Mouse (Mus musculus): ENCODE data around the gene Zfp128. TPM values are rescaled to one million over a fixed set of nuclear protein-coding genes. Genes with fewer than 3 reads are reported as not detected.
"Not testable (repeated sequence)": the region's sequence is repeated elsewhere in the genome, so short reads cannot be mapped to it uniquely, and the experiment has no call there.

Zfp128 gene
- polyA plus RNA-seq, 1 experiment, result 0.92 TPM

DNA sequence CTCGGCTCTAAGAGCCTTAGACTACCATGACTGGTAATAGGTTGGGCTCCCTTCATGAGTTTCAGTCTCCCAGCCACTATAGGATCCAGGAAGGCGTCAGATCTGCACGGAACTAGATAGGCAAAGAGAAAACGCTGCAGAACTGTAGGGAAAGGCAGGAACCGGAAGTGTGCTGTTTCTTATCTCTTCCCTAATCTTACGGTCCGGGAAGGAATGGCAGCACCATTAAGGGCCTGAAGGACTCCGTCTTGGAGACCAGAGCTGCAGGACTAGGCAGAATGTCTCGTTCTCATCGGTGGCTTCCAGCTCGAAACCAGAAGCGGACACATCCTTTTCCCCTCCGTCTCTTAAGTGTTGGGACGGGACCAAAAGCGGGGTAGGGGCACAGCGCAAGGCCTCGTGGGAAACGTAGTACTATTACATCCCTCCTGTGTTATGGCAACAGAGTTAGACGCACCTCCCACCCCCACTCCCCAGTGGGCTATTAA lies 29.2 kb downstream of the Zfp128 start:
- TF ChIP-seq CTCF (IDR thresholded peaks at IDR 0.05; ENCODE audit: control insufficient read depth, insufficient read depth, insufficient read length) (no peak), USF1 (IDR thresholded peaks at IDR 0.05; ENCODE audit: low read depth) (no peak), MYOG (IDR thresholded peaks at IDR 0.05; ENCODE audit: control insufficient read depth, extremely low read depth, insufficient read length) (no peak), FOSL1 (IDR thresholded peaks at IDR 0.05; ENCODE audit: insufficient read depth, low read length, poor library complexity, severe bottlenecking) (no peak), MAX (IDR thresholded peaks at IDR 0.05) (no peak), MYOD1 (IDR thresholded peaks at IDR 0.05; ENCODE audit: control insufficient read depth, insufficient read length, low read depth) (no peak), CEBPB (IDR thresholded peaks at IDR 0.05; ENCODE audit: low read depth) (no peak)
- Histone ChIP-seq H3K4me3 (ENCODE audit: insufficient read depth, poor library complexity, severe bottlenecking) (no peak overlapping the region), H3K27me3 (ENCODE audit: control insufficient read depth, insufficient read depth, insufficient read length) (no peaks in the 10 kb centered on the region), H3K79me3 (ENCODE audit: low read depth) (no peaks in the 10 kb centered on the region), H3K79me2 (ENCODE audit: control insufficient read depth, insufficient read depth) (no peaks in the 10 kb centered on the region), H3K36me3 (ENCODE audit: control insufficient read depth, insufficient read depth) (peaks cover 12% of the 10 kb centered on the region), H3ac (ENCODE audit: control insufficient read depth, insufficient read length, low read depth) (no peak overlapping the region)

GRCm38 (mm10) chr7:12913556-12913955 lies 32.6 kb downstream of the Zfp128 start:
- no peak overlapping the region for H3ac ChIP-seq (ENCODE audit: control insufficient read depth, insufficient read length, low read depth)
- H3K36me3 ChIP-seq (ENCODE audit: control insufficient read depth, insufficient read depth), result no peaks in the 10 kb centered on the region
- no peaks in the 10 kb centered on the region for H3K27me3 ChIP-seq (ENCODE audit: control insufficient read depth, insufficient read depth, insufficient read length)
- H3K79me3 ChIP-seq (ENCODE audit: low read depth), result no peaks in the 10 kb centered on the region
- no peaks in the 10 kb centered on the region for H3K79me2 ChIP-seq (ENCODE audit: control insufficient read depth, insufficient read depth)
- H3K4me3 ChIP-seq (ENCODE audit: insufficient read depth, poor library complexity, severe bottlenecking), result no peak overlapping the region
- TF ChIP-seq MAX (IDR thresholded peaks at IDR 0.05), result no peak
- no peak for TF ChIP-seq MYOD1 (IDR thresholded peaks at IDR 0.05; ENCODE audit: control insufficient read depth, insufficient read length, low read depth)
- no peak for TF ChIP-seq CEBPB (IDR thresholded peaks at IDR 0.05; ENCODE audit: low read depth)
- TF ChIP-seq CTCF (IDR thresholded peaks at IDR 0.05; ENCODE audit: control insufficient read depth, insufficient read depth, insufficient read length), result no peak
- TF ChIP-seq USF1 (IDR thresholded peaks at IDR 0.05; ENCODE audit: low read depth), result no peak
- no peak for TF ChIP-seq FOSL1 (IDR thresholded peaks at IDR 0.05; ENCODE audit: insufficient read depth, low read length, poor library complexity, severe bottlenecking)
- no peak for TF ChIP-seq MYOG (IDR thresholded peaks at IDR 0.05; ENCODE audit: control insufficient read depth, extremely low read depth, insufficient read length)

- H3K36me3 ChIP-seq (ENCODE audit: control insufficient read depth, insufficient read depth), result peaks cover 30% of the 10 kb centered on the region
Observed at GRCm38 (mm10) chr7:12920495-12920894, 39.5 kb downstream of the Zfp128 start.

DNA sequence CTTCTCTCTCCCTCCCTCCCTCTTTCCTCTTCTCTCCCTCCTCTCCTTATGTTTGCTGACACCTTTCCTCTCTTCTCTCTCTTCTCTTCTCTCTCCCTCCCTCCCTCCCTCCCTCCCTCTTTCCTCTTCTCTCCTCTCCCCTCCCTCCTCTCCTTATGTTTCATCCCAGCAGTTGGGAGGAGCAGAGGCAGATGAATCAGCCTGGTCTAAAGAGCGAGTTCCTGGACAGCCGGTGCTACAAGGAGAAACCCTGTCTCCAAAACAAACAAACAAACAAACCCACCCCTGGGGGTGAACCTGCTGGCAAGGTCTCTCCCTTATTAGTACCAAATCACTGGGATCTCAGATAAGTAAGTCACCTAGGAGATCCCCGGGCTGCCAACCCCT lies 40.3 kb downstream of the Zfp128 start:
- Histone ChIP-seq H3K79me2 (ENCODE audit: control insufficient read depth, insufficient read depth) (peaks cover 34% of the 10 kb centered on the region), H3ac (ENCODE audit: control insufficient read depth, insufficient read length, low read depth) (peak overlapping the region; percentile 82), H3K4me3 (ENCODE audit: insufficient read depth, poor library complexity, severe bottlenecking) (peak overlapping the region; percentile 75), H3K27me3 (ENCODE audit: control insufficient read depth, insufficient read depth, insufficient read length) (no peaks in the 10 kb centered on the region), H3K36me3 (ENCODE audit: control insufficient read depth, insufficient read depth) (peaks cover 38% of the 10 kb centered on the region), H3K79me3 (ENCODE audit: low read depth) (peaks cover 31% of the 10 kb centered on the region)
- no peak for TF ChIP-seq MYOG (IDR thresholded peaks at IDR 0.05; ENCODE audit: control insufficient read depth, extremely low read depth, insufficient read length)
- TF ChIP-seq MAX (IDR thresholded peaks at IDR 0.05), result no peak
- TF ChIP-seq MYOD1 (IDR thresholded peaks at IDR 0.05; ENCODE audit: control insufficient read depth, insufficient read length, low read depth), result no peak
- TF ChIP-seq FOSL1 (IDR thresholded peaks at IDR 0.05; ENCODE audit: insufficient read depth, low read length, poor library complexity, severe bottlenecking), result no peak
- TF ChIP-seq CEBPB (IDR thresholded peaks at IDR 0.05; ENCODE audit: low read depth), result no peak
- TF ChIP-seq CTCF (IDR thresholded peaks at IDR 0.05; ENCODE audit: control insufficient read depth, insufficient read depth, insufficient read length), result no peak
- TF ChIP-seq USF1 (IDR thresholded peaks at IDR 0.05; ENCODE audit: low read depth), result no peak

More at GRCm38 (mm10) chr7:12920495-12920894, 39.5 kb downstream of the Zfp128 start:
- Histone ChIP-seq H3K79me2 (ENCODE audit: control insufficient read depth, insufficient read depth) (peaks cover 34% of the 10 kb centered on the region), H3K79me3 (ENCODE audit: low read depth) (peaks cover 29% of the 10 kb centered on the region)
- not testable (repeated sequence) for H3K4me3 ChIP-seq (ENCODE audit: insufficient read depth, poor library complexity, severe bottlenecking); H3ac ChIP-seq (ENCODE audit: control insufficient read depth, insufficient read length, low read depth); H3K27me3 ChIP-seq (ENCODE audit: control insufficient read depth, insufficient read depth, insufficient read length)

DNA sequence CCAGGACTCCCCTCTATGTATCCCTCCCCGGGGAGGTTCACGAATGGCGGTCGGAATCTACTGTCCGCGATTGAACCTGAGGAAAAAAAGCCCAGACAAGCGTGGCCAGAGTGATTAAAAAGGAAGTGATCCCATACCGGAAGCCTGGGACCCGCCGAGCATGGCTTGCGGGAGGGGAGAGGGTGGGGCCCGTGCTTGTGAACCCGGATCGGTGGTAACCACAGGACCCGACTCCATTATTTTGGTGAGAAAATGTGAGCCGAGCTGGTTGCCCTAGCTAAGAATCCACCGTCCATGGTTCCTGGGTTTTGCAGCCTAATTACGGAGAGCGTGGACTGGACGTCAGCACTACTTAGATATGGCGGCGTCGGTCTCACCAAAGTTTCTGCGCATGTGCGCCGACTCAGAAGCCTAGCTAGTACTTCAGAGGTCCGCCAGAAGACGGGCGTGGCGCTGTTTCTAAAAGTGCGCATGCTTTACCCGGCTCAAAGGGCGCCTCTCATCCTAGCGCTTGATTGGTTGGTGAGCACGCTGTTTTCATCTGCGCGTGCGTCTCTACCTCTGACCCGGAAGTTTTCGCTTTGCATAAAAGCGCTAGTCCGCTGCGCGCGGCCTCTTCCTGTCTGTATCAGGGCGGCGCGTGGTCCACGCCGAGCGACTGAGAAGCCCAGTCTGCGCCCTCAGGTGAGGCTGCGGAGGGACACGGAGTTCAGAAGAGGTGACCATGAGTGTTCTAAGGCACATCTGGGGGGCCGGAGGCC lies 40.9 kb downstream of the Zfp128 start, which contains the start of gene Rps5:
Gene Rps5, plus strand, starts transcription at position 586 of the 761 bp plus-strand sequence.
- peak within 1 kb of the TSS; percentile 98 for H3ac ChIP-seq (ENCODE audit: control insufficient read depth, insufficient read length, low read depth)
- TF ChIP-seq MAX (IDR thresholded peaks at IDR 0.05), result peak; percentile 83
- TF ChIP-seq CTCF (IDR thresholded peaks at IDR 0.05; ENCODE audit: control insufficient read depth, insufficient read depth, insufficient read length), result peak; percentile 7
- TF ChIP-seq USF1 (IDR thresholded peaks at IDR 0.05; ENCODE audit: low read depth), result no peak
- peaks cover 31% of the 10 kb centered on the region for H3K79me3 ChIP-seq (ENCODE audit: low read depth)
- no peaks in the 10 kb centered on the region for H3K27me3 ChIP-seq (ENCODE audit: control insufficient read depth, insufficient read depth, insufficient read length)
- peaks cover 44% of the 10 kb centered on the region for H3K36me3 ChIP-seq (ENCODE audit: control insufficient read depth, insufficient read depth)
- H3K79me2 ChIP-seq (ENCODE audit: control insufficient read depth, insufficient read depth), result peaks cover 34% of the 10 kb centered on the region
- H3K4me3 ChIP-seq (ENCODE audit: insufficient read depth, poor library complexity, severe bottlenecking), result peak within 1 kb of the TSS; percentile 75

DNA sequence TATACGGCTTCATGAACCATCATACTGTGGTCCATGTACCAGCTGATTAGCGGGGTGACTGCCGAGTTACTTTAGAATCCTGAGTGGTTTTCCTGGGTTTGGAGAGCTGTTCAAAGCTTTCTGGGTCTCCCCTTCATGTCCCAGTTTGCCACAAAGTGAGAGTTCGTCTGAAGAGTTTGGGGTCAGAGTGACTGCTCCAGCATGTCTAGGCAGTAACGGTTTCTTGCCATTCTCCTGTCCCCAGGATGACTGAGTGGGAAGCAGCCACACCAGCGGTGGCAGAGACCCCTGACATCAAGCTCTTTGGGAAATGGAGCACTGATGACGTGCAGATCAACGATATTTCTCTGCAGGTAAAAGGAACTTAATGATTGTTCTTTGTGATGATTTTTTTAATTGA lies 41.8 kb downstream of the Zfp128 start:
- Histone ChIP-seq H3ac (ENCODE audit: control insufficient read depth, insufficient read length, low read depth) (peak overlapping the region; percentile 98), H3K79me2 (ENCODE audit: control insufficient read depth, insufficient read depth) (peaks cover 34% of the 10 kb centered on the region), H3K79me3 (ENCODE audit: low read depth) (peaks cover 31% of the 10 kb centered on the region), H3K4me3 (ENCODE audit: insufficient read depth, poor library complexity, severe bottlenecking) (peak overlapping the region; percentile 75), H3K27me3 (ENCODE audit: control insufficient read depth, insufficient read depth, insufficient read length) (no peaks in the 10 kb centered on the region), H3K36me3 (ENCODE audit: control insufficient read depth, insufficient read depth) (peaks cover 45% of the 10 kb centered on the region)
- no peak for TF ChIP-seq FOSL1 (IDR thresholded peaks at IDR 0.05; ENCODE audit: insufficient read depth, low read length, poor library complexity, severe bottlenecking)
- no peak for TF ChIP-seq MYOD1 (IDR thresholded peaks at IDR 0.05; ENCODE audit: control insufficient read depth, insufficient read length, low read depth)
- TF ChIP-seq MYOG (IDR thresholded peaks at IDR 0.05; ENCODE audit: control insufficient read depth, extremely low read depth, insufficient read length), result no peak
- no peak for TF ChIP-seq CEBPB (IDR thresholded peaks at IDR 0.05; ENCODE audit: low read depth)

Measured in C2C12 (cell line).